Mouse (Mus musculus) lung, embryonic 15.5 days (tissue): Measurements from ENCODE around the gene Slc2a9. TPM values are rescaled to one million over a fixed set of nuclear protein-coding genes. Genes with fewer than 3 reads are reported as not detected.

Experiments
- ATAC-seq: fragments of 200-750 bp; cut with Nextera tagmentation; 2 replicates; pipeline ENCODE4 v1.8.0; 2017; ENCODE audit warnings: moderate number of reproducible peaks, borderline replicate concordance; ENCODE audit not compliant: low FRiP score, low TSS enrichment; ENCODE audit errors: extremely low read depth
- H3K27ac ChIP-seq: fragments of 300-500 bp; sonication (generic); 2 replicates; pipeline ENCODE4 v1.5.1; 2015; ENCODE audit warnings: moderate library complexity, mild to moderate bottlenecking, inconsistent platforms
- H3K27me3 ChIP-seq: fragments of 300-500 bp; sonication (generic); 2 replicates; pipeline ENCODE4 v1.6.1; 2015; ENCODE audit warnings: inconsistent platforms
- H3K36me3 ChIP-seq: fragments of 300-500 bp; sonication (generic); 2 replicates; pipeline ENCODE4 v1.6.1; 2015; ENCODE audit warnings: inconsistent platforms
- H3K4me1 ChIP-seq: fragments of 300-500 bp; sonication (generic); 2 replicates; pipeline ENCODE4 v1.6.1; 2015; ENCODE audit warnings: inconsistent platforms
- H3K4me2 ChIP-seq: fragments of 300-500 bp; sonication (generic); 2 replicates; pipeline ENCODE4 v1.6.1; 2015; ENCODE audit warnings: inconsistent platforms, mild to moderate bottlenecking, moderate library complexity
- H3K4me3 ChIP-seq: fragments of 300-500 bp; sonication (generic); 2 replicates; pipeline ENCODE4 v1.5.1; 2015; ENCODE audit warnings: mild to moderate bottlenecking, inconsistent platforms
- H3K9ac ChIP-seq: fragments of 300-500 bp; sonication (generic); 2 replicates; pipeline ENCODE4 v1.6.1; 2015; ENCODE audit warnings: inconsistent platforms
- H3K9me3 ChIP-seq: fragments of 300-500 bp; sonication (generic); 2 replicates; pipeline ENCODE4 v1.6.1; 2016; ENCODE audit warnings: inconsistent platforms
- WGBS: fragments of 180-500 bp; shearing (Covaris S2); methylation state at CpG from one replicate; pipeline ENCODE4 v1.1.7; 2015; 5-methylcytosine and 5-hydroxymethylcytosine counted together
- polyA plus RNA-seq: library from polyadenylated mRNA; unstranded; fragments of >200 nt; fragmentation: Nextera tagmentation; extraction: Ambion mirVana; gene quantifications from 2 replicates; pipeline ENCODE4 v1.2.1, GENCODE M21; 2015

The Slc2a9 gene
- polyA plus RNA-seq, 1 experiment from 2014 or later = 1.4 TPM

DNA sequence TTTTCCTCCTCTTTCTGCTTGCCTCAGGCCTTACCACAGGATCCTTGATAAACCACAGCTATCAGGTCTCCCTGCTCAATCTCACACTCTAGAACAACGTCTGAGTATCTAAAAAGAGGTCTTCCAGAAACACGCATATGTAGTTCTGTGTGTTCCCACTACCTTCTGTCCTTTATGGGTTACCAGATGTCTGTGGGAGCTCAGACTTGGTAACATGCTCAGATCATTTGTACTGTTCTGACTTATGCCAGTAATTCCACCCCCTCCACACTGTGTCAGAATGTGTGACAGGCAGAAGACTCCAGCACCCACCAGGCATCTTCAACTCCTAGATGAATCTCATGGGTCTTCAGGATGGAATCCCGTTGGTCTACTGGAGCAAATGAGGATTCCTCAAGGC, 146.0 kb downstream of the Slc2a9 start:
- Histone ChIP-seq H3K27ac (no peak overlapping the region), H3K36me3 (no peaks in the 10 kb centered on the region), H3K4me3 (no peak overlapping the region), H3K4me2 (no peak overlapping the region), H3K9me3 (no peaks in the 10 kb centered on the region), H3K4me1 (no peaks in the 10 kb centered on the region), H3K27me3 (no peaks in the 10 kb centered on the region), H3K9ac (no peak overlapping the region)
- ATAC-seq = no peak
- WGBS = 71% methylated on average over 3 of the region's 3 CpGs

DNA sequence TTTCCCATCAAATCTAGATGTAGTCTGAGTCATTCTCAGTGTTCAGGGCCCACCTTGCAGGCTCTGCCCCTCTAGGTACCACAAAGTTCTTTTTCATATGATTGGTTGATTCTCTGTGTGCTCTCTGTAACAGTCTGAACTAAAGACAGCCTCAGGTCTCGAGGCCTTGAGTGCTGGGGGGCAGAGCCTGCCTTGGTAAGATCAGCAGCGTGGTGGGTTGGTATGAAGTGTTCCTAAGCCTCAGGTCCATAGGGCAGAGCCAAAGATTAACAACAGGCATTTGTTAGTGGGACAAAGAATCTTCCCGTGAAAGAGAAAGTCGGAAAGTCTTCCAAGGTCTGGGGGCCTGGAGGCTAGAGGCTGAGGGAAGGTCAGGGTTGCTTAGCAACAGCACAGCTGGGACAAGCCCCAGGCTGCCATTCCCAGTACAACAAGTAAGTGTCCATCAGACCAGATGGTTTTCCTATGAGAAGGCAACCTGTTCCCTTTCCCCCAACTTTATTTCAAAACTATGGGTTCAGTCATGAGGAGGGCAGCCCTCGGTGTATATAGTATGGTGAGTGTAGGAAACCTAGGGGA, 152.5 kb downstream of the Slc2a9 start:
- Histone ChIP-seq H3K4me3 (no peak overlapping the region), H3K9ac (no peak overlapping the region), H3K27ac (no peak overlapping the region), H3K27me3 (no peaks in the 10 kb centered on the region), H3K36me3 (no peaks in the 10 kb centered on the region), H3K4me1 (no peaks in the 10 kb centered on the region), H3K9me3 (no peaks in the 10 kb centered on the region), H3K4me2 (no peak overlapping the region)
- no peak for ATAC-seq
- WGBS = 43% methylated on average over 5 of the region's 5 CpGs

DNA sequence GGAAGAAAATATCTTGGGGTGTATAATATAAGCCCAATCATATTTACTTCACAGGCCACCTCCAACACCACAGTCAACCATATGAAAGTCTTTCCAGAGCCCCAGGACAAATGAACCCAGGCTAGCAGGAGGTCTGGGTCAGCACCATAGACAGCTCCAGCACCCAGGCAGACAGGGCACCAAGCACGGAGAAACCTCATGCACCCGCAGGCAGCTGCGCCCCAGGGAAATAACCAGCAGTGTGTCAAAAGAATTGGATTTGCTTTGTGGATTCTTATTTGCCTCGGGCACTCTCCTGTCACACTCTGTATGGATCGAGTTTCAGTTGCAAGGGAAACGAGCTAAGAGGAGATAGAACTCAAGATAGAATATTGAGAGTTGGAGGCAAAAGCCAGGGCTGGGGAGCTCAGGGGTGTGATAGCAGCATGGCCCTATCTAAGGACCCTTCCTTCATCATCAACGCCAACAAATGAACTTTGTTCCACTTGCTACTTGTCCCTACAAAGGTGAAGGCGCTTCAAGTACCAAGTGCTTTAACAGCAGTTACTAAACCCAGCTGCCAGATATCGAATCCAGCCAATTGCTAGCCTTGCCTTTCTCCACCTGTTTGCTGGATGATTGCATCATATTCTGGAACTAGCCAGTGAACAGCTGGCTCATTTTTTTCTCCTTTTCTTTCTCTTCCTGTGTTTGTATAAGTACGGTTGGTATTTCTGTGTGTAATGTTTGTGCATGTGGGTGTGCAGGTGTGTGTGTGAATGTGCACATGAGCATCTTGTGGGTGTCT, 156.1 kb downstream of the Slc2a9 start:
- Histone ChIP-seq H3K4me2 (no peak overlapping the region), H3K36me3 (no peaks in the 10 kb centered on the region), H3K4me3 (no peak overlapping the region), H3K9me3 (no peaks in the 10 kb centered on the region), H3K9ac (no peak overlapping the region), H3K27me3 (no peaks in the 10 kb centered on the region), H3K27ac (no peak overlapping the region), H3K4me1 (no peaks in the 10 kb centered on the region)
- 23% methylated on average over 10 of the region's 10 CpGs for WGBS
- no peak for ATAC-seq

DNA sequence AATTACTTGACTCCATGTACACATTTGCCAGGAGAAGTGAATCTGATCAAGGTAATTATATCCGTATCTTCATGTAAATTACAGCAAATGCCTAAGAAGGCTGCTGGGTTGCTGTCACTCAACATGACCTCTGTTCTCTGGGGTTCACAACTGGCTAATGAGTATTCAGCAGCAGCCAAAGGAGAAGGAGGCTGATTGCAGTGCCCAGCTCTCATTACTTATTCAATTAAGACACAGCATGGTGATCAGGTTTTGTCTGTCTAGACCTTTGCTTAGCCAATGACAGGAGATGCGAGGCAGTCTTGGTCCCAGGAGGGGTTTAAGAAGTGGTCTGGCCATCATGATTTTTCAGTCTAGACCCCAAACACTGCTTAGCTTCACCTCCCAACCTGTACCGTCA, 159.8 kb downstream of the Slc2a9 start:
- Histone ChIP-seq H3K4me3 (no peak overlapping the region), H3K27me3 (no peaks in the 10 kb centered on the region), H3K4me1 (no peaks in the 10 kb centered on the region), H3K36me3 (no peaks in the 10 kb centered on the region), H3K4me2 (no peak overlapping the region), H3K27ac (no peak overlapping the region), H3K9me3 (no peaks in the 10 kb centered on the region), H3K9ac (no peak overlapping the region)
- ATAC-seq = no peak
- 73% methylated on average over 3 of the region's 3 CpGs for WGBS

DNA sequence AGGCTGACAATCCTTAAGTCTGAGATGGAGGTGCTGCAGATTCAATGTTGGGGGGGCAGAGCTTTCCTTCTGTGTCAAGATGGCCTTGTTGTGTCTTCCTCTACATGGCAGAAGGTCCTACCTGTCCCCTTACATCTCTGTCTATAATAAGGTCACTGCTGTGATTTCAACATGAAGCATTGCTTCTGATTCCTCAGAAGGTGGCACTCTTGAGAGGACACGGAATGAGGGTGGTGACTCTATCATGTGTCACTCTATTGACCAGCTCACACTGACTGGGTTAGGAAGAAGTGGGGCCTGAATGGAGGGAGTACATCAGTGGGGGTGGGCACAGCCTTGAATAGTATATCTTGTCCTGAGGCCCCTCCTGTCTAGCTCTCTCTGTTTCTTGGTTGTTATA, 168.4 kb downstream of the Slc2a9 start:
- Histone ChIP-seq H3K36me3 (no peaks in the 10 kb centered on the region), H3K27me3 (no peaks in the 10 kb centered on the region), H3K4me3 (no peak overlapping the region), H3K27ac (no peak overlapping the region), H3K9ac (no peak overlapping the region), H3K4me1 (no peaks in the 10 kb centered on the region), H3K4me2 (no peak overlapping the region), H3K9me3 (no peaks in the 10 kb centered on the region)
- ATAC-seq = no peak
- WGBS = 41% methylated on average over 1 of the region's 1 CpGs

DNA sequence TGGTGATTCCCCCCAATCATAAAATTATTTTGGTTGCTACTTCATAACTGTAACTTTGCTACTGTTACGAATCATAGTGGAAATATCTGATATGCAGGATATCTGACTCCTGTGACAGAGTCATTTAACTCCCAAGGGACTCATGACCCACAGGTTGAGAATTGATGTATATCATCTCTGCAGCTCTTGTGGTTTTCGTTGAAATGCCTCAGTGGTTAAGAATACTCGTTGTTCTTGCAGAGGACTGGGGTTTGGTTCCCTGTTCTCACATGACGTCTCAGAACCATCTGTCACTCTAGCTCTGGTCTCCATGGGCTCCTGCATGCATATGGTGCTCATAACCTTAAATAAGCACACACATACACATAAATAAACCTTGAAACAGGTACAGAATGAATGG, 169.6 kb downstream of the Slc2a9 start:
- no peaks in the 10 kb centered on the region for H3K36me3 ChIP-seq
- H3K4me3 ChIP-seq = no peak overlapping the region
- H3K9me3 ChIP-seq = no peaks in the 10 kb centered on the region
- ATAC-seq = no peak
- H3K27ac ChIP-seq = no peak overlapping the region
- 73% methylated on average over 4 of the region's 4 CpGs for WGBS
- no peaks in the 10 kb centered on the region for H3K4me1 ChIP-seq
- H3K9ac ChIP-seq = no peak overlapping the region
- H3K27me3 ChIP-seq = no peaks in the 10 kb centered on the region
- H3K4me2 ChIP-seq = no peak overlapping the region

DNA sequence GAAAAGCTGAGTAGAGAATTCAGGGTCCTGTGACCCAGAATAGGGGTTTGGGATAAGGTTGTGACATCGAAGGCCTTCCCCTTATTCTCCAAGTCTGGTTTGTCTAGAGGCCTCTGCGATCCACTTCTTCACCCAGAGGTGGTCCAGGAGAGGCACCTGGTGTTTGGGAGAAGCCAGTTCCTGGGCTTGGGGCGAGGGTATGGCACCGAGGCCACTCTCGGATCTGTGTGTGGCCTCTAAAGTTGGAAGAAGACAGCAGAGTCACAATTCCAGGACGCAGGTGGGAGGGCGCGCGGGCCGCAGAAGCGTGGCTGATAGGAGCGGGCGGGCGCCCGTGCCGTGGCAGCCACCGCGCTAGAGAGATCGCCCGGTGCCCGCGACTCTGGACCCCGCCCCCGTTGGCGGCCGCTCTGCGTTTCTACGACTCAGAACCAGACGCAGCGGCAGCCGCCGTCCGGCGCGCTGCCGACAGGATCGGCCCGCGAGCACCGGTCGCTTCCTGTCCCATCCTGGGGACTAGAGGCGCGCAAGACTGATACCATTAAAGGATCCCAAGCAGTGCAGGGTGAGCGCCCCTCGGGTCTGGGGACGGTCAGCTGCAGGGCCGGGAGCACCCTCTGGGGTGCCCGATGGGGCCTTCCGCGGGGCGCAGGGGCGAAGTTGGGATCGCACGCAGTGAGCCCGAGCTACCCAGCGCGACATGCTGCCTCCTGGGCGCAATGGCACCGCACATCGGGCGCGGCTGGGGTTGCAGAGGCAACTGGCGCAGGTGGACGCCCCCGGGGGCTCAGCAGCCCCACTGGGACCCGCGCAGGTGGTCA, 183.8 kb downstream of the Slc2a9 start, which contains the start of gene Drd5:
Drd5 (plus strand) TSS at position 402 of the 821 bp plus-strand sequence.
- Histone ChIP-seq H3K4me3 (peak within 1 kb of the TSS; percentile 25), H3K4me2 (peak within 1 kb of the TSS; percentile 49), H3K27me3 (peaks cover 50% of the 10 kb centered on the region), H3K27ac (no peak within 1 kb of the TSS), H3K4me1 (0 out of 2 replicates have a peak, but pooled peaks cover 4% of the 10 kb centered on the region), H3K36me3 (no peaks in the 10 kb centered on the region), H3K9ac (no peak within 1 kb of the TSS), H3K9me3 (no peaks in the 10 kb centered on the region)
- 2% methylated on average over 67 of the region's 67 CpGs for WGBS
- ATAC-seq = no peak

DNA sequence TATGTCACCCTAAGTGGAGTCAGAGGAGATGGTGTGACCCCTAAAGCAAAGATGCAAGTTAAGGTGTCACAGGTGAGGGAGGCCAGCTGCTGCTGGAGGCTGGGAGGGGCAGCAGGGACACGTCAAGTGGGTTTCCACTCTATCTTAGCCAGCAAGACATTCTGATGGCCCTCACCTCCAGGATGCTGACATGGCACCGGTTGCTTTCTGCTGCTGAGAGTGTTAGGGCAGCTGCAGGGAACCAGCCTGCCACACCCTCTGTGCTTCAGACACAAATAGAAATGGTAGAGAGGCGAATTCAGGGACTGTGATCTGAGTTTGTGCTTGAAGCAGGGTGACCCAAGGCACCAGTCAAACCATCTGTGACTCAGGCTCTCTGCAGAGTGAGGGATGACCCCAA, 193.1 kb downstream of the Slc2a9 start:
- Histone ChIP-seq H3K9me3 (no peaks in the 10 kb centered on the region), H3K9ac (no peak overlapping the region), H3K36me3 (no peaks in the 10 kb centered on the region), H3K4me3 (no peak overlapping the region), H3K4me2 (no peak overlapping the region), H3K27me3 (no peaks in the 10 kb centered on the region), H3K4me1 (no peaks in the 10 kb centered on the region), H3K27ac (no peak overlapping the region)
- WGBS = 45% methylated on average over 3 of the region's 3 CpGs
- ATAC-seq = no peak

DNA sequence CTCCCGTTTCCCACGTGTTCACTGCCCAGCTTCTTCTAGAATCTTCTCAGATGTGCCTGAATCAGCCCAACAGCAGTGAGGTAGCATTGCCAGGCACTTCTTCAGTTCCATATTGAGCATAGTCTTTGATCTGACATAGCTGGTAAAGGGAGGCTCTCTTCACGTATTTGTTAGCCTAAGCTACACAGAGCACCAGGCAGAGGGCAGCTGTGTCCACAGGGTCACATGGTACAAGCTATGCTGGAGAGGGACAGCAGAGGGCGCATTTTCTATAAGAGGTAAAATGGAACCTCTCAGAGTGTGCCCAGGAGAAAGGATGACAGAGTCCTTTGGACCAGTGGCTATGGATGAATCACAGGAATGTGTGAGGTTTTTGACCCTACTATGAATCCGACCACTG, 194.1 kb downstream of the Slc2a9 start:
- no peak overlapping the region for H3K4me3 ChIP-seq
- WGBS = 42% methylated on average over 5 of the region's 5 CpGs
- H3K9me3 ChIP-seq = no peaks in the 10 kb centered on the region
- no peaks in the 10 kb centered on the region for H3K27me3 ChIP-seq
- no peaks in the 10 kb centered on the region for H3K4me1 ChIP-seq
- H3K4me2 ChIP-seq = no peak overlapping the region
- H3K27ac ChIP-seq = no peak overlapping the region
- no peaks in the 10 kb centered on the region for H3K36me3 ChIP-seq
- no peak overlapping the region for H3K9ac ChIP-seq
- ATAC-seq = peak; percentile 44

DNA sequence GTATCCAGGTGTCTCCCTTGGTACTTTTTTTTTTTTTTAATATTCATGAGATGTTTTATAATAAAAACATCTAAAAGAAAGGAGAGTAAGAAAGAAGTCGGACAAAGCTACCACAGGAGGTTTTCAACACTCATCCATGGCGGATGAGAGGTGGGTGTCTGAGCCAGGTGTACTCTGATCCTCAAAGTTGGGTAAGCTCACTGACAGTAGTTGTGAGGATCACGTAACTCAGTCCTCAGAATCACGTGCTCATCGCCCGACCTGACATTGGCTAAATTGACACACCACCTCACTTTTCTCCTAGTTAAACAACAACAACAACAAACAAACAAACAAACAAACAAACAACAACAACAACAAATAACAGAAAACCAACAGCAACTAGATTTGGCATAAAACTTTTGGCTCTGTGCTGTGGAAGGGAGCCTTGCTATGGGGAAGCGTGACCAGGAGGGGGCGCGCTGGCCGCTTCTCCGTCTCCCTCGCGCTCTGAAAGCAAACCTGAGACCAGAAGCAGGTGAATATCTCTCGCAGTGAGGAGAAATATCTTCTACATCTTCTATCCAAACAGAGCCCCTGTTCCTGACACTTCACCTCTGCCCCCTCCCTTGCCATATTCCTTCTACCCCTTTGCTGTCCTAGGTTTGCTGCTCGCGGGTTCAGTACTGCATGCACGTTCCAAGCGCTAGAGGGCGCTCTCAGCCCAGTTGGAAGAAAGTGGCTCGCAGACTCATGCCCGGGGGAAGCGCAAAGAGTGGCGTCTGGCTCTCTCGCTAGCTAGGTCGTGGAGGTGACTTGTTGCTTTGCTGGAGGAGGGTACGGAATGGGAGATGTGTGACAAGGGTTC, 195.5 kb downstream of the Slc2a9 start:
- Histone ChIP-seq H3K27ac (no peak overlapping the region), H3K36me3 (no peaks in the 10 kb centered on the region), H3K27me3 (no peaks in the 10 kb centered on the region), H3K4me2 (peak overlapping the region; percentile 76), H3K4me3 (peak overlapping the region; percentile 38), H3K4me1 (no peaks in the 10 kb centered on the region), H3K9ac (no peak overlapping the region), H3K9me3 (no peaks in the 10 kb centered on the region)
- ATAC-seq = peak; percentile 82; the same call in 1 of the 2 replicates
- 9% methylated on average over 26 of the region's 26 CpGs for WGBS

DNA sequence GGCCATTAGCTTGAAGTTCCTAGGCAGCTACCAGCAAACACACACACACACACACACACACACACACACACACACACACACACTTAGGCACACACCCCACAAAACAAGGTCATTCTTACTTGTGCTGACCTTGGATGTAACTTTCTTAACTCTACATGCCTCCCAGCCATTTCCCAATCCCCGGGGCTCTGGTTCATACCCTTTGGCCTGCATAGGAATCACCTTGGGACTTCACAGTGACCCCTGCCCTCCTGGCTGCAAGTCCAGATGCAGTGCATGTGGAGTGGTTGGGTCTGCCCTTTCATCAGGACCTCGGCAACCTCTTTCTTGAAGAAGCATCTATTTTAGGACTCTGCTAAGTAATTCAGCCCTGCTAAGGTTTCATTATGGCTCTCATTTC, 197.7 kb downstream of the Slc2a9 start:
- no peaks in the 10 kb centered on the region for H3K27me3 ChIP-seq
- H3K9me3 ChIP-seq = no peaks in the 10 kb centered on the region
- no peaks in the 10 kb centered on the region for H3K36me3 ChIP-seq
- 66% methylated on average over 2 of the region's 2 CpGs for WGBS
- no peak overlapping the region for H3K4me2 ChIP-seq
- ATAC-seq = no peak
- H3K27ac ChIP-seq = no peak overlapping the region
- no peak overlapping the region for H3K4me3 ChIP-seq
- H3K4me1 ChIP-seq = no peaks in the 10 kb centered on the region
- no peak overlapping the region for H3K9ac ChIP-seq
